Comparison of ENCODE assay signal across 8 mouse cellular contexts in the genomic region with DNA sequence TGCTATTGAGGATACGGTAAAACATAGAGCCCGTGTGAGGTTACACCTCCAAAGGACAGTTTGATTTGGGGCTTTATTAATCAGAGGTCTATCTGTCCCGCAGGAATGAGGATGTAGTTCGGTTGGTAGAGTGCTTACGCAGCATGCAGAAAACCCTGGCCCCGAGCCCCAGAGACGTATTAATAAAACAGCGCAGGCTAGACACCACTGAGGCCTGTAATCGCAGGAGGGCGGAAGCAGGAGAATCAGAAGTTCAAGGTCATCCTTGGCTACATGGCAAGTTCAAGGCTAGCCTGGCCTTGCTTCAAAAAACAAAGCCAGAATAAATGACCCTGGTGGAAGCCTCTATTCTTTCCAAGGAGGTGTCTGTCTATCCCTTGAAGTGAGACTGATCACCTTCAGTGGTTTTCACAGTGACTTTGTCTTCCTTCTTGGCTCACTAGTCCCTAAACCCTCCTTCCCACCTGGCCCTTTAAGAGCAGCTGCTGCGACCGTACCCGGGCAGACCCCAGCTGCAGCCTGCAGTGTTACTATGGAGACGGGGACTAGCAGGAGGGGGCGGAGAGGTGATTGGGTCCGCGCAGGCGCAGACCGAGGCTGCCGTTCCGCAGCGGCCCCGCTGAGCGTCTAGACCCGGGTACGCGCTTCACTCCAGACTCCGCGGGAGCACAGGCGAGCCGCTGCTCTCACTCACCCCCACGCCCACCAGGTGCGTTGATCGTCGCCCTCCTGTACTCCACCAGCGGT. TPM values are rescaled to one million over a fixed set of nuclear protein-coding genes. Genes with fewer than 3 reads are reported as not detected.
DNase-seq lines count a peak whose midpoint lies in the region; ATAC-seq and TF ChIP-seq lines count a peak whose summit lies in the region.

A gene (plus strand): TSS at position 622 of the 747 bp plus-strand sequence.

- no peaks in the 10 kb centered on the region for H3K36me3 ChIP-seq in erythroblast, embryonic 14.5 days (ENCODE audit: control insufficient read depth)
- no peaks in the 10 kb centered on the region for H3K36me3 ChIP-seq in embryonic facial prominence, embryonic 11.5 days (replicated peaks; ENCODE audit: control insufficient read depth, insufficient read depth, low read depth, low read length)
- H3K36me3 ChIP-seq in heart, embryonic 12.5 days = no peaks in the 10 kb centered on the region
- H3K36me3 ChIP-seq in kidney, embryonic 15.5 days = no peaks in the 10 kb centered on the region
- no peaks in the 10 kb centered on the region; the same call in 1 of the 2 replicates for H3K36me3 ChIP-seq in midbrain, postnatal 0 days (ENCODE audit: insufficient read depth, low read length)
- no peaks in the 10 kb centered on the region for H3K36me3 ChIP-seq in stomach, embryonic 14.5 days (ENCODE audit: control insufficient read depth, insufficient read depth, low read length)

- H3K4me3 ChIP-seq in erythroblast, embryonic 14.5 days (replicated peaks) = peak within 1 kb of the TSS; percentile 35
- peak within 1 kb of the TSS; percentile 63 for H3K4me3 ChIP-seq in embryonic facial prominence, embryonic 11.5 days (ENCODE audit: low read depth, low read length)
- H3K4me3 ChIP-seq in heart, embryonic 12.5 days = peak within 1 kb of the TSS; percentile 63
- H3K4me3 ChIP-seq in kidney, embryonic 15.5 days (replicated peaks) = peak within 1 kb of the TSS; percentile 63
- peak within 1 kb of the TSS; percentile 69 for H3K4me3 ChIP-seq in midbrain, postnatal 0 days (ENCODE audit: low read depth, low read length)
- peak within 1 kb of the TSS; percentile 46 for H3K4me3 ChIP-seq in stomach, embryonic 14.5 days (ENCODE audit: low read depth, low read length)

- ATAC-seq in erythroblast, adult 5-6 weeks (replicated peaks; ENCODE audit: low FRiP score, poor library complexity, severe bottlenecking) = no peak
- ATAC-seq in embryonic facial prominence, embryonic 11.5 days (replicated peaks; ENCODE audit: insufficient number of reproducible peaks, low FRiP score, low TSS enrichment, low read depth) = peak; percentile 88
- peak; percentile 70; the same call in 1 of the 2 replicates for ATAC-seq in heart, embryonic 12.5 days (ENCODE audit: insufficient number of reproducible peaks, low FRiP score)
- peak; percentile 88 for ATAC-seq in kidney, embryonic 15.5 days (replicated peaks; ENCODE audit: low FRiP score)
- peak; percentile 86 for ATAC-seq in midbrain, postnatal 0 days (ENCODE audit: low FRiP score)
- peak; percentile 89 for ATAC-seq in stomach, embryonic 14.5 days (ENCODE audit: insufficient number of reproducible peaks, insufficient read depth, low FRiP score, low read depth)

- H3K9me3 ChIP-seq in erythroblast, embryonic 14.5 days (ENCODE audit: control insufficient read depth, low read length) = no peaks in the 10 kb centered on the region; the same call in 1 of the 2 replicates
- no peaks in the 10 kb centered on the region for H3K9me3 ChIP-seq in embryonic facial prominence, embryonic 11.5 days (replicated peaks; ENCODE audit: control insufficient read depth, low read length)
- H3K9me3 ChIP-seq in heart, embryonic 12.5 days (replicated peaks) = no peaks in the 10 kb centered on the region
- H3K9me3 ChIP-seq in kidney, embryonic 15.5 days (replicated peaks) = no peaks in the 10 kb centered on the region
- no peaks in the 10 kb centered on the region for H3K9me3 ChIP-seq in midbrain, postnatal 0 days (ENCODE audit: low read length)
- no peaks in the 10 kb centered on the region for H3K9me3 ChIP-seq in stomach, embryonic 14.5 days (ENCODE audit: control insufficient read depth, low read depth, low read length)

- no peak for TF ChIP-seq CTCF in midbrain, postnatal 0 days (IDR thresholded peaks at IDR 0.05)

- H3K9ac ChIP-seq in embryonic facial prominence, embryonic 11.5 days (replicated peaks; ENCODE audit: low read length) = peak within 1 kb of the TSS; percentile 80
- peak within 1 kb of the TSS; percentile 75 for H3K9ac ChIP-seq in heart, embryonic 12.5 days
- H3K9ac ChIP-seq in kidney, embryonic 15.5 days = peak within 1 kb of the TSS; percentile 65
- H3K9ac ChIP-seq in midbrain, postnatal 0 days (replicated peaks; ENCODE audit: low read length, poor library complexity, severe bottlenecking) = peak within 1 kb of the TSS; percentile 93
- H3K9ac ChIP-seq in stomach, embryonic 14.5 days (replicated peaks; ENCODE audit: low read depth, low read length) = peak within 1 kb of the TSS; percentile 49

- WGBS in embryonic facial prominence, embryonic 11.5 days = 14% methylated on average over 36 of the region's 36 CpGs
- WGBS in heart, embryonic 12.5 days = 16% methylated on average over 36 of the region's 36 CpGs
- 13% methylated on average over 36 of the region's 36 CpGs for WGBS in kidney, embryonic 15.5 days
- WGBS in midbrain, postnatal 0 days = 8% methylated on average over 36 of the region's 36 CpGs
- 13% methylated on average over 36 of the region's 36 CpGs for WGBS in stomach, embryonic 14.5 days

- peak; percentile 95 for DNase-seq in embryonic facial prominence, embryonic 11.5 days (ENCODE audit: low spot score)
- peak; percentile 77 for DNase-seq in liver
- peak; percentile 97 for DNase-seq in midbrain, postnatal 0 days (ENCODE audit: low spot score)

- peak within 1 kb of the TSS; percentile 87 for H3K4me2 ChIP-seq in embryonic facial prominence, embryonic 11.5 days (ENCODE audit: low read depth, low read length)
- H3K4me2 ChIP-seq in heart, embryonic 12.5 days = peak within 1 kb of the TSS; percentile 96
- peak within 1 kb of the TSS; percentile 83 for H3K4me2 ChIP-seq in kidney, embryonic 15.5 days
- peak within 1 kb of the TSS; percentile 93 for H3K4me2 ChIP-seq in midbrain, postnatal 0 days (ENCODE audit: low read depth, low read length, poor library complexity, severe bottlenecking)
- peak within 1 kb of the TSS; percentile 82 for H3K4me2 ChIP-seq in stomach, embryonic 14.5 days (replicated peaks; ENCODE audit: low read depth, low read length)

- peaks cover 72% of the 10 kb centered on the region for H3K27me3 ChIP-seq in erythroblast, embryonic 14.5 days (ENCODE audit: control insufficient read depth)
- peaks cover 41% of the 10 kb centered on the region for H3K27me3 ChIP-seq in embryonic facial prominence, embryonic 11.5 days (ENCODE audit: control insufficient read depth, insufficient read depth, low read length)
- H3K27me3 ChIP-seq in heart, embryonic 12.5 days (replicated peaks) = peaks cover 41% of the 10 kb centered on the region
- peaks cover 44% of the 10 kb centered on the region for H3K27me3 ChIP-seq in kidney, embryonic 15.5 days
- no peaks in the 10 kb centered on the region for H3K27me3 ChIP-seq in midbrain, postnatal 0 days (ENCODE audit: insufficient read depth, low read length)
- peaks cover 20% of the 10 kb centered on the region for H3K27me3 ChIP-seq in stomach, embryonic 14.5 days (ENCODE audit: control insufficient read depth, insufficient read depth, low read length)

- H3K27ac ChIP-seq in embryonic facial prominence, embryonic 11.5 days (replicated peaks; ENCODE audit: low read depth, low read length) = no peak within 1 kb of the TSS
- no peak within 1 kb of the TSS for H3K27ac ChIP-seq in heart, embryonic 12.5 days (ENCODE audit: poor library complexity, severe bottlenecking)
- H3K27ac ChIP-seq in kidney, embryonic 15.5 days = no peak within 1 kb of the TSS
- H3K27ac ChIP-seq in midbrain, postnatal 0 days (ENCODE audit: low read depth, low read length) = peak within 1 kb of the TSS; percentile 93
- H3K27ac ChIP-seq in stomach, embryonic 14.5 days (ENCODE audit: low read length) = peak within 1 kb of the TSS; percentile 36; the same call in 1 of the 2 replicates

- H3K4me1 ChIP-seq in erythroblast, embryonic 14.5 days (ENCODE audit: control insufficient read depth) = peaks cover 2% of the 10 kb centered on the region; the same call in 1 of the 2 replicates
- H3K4me1 ChIP-seq in embryonic facial prominence, embryonic 11.5 days (ENCODE audit: control insufficient read depth, insufficient read depth, low read length) = peaks cover 11% of the 10 kb centered on the region
- H3K4me1 ChIP-seq in heart, embryonic 12.5 days (replicated peaks) = peaks cover 55% of the 10 kb centered on the region
- H3K4me1 ChIP-seq in kidney, embryonic 15.5 days = peaks cover 60% of the 10 kb centered on the region
- peaks cover 34% of the 10 kb centered on the region for H3K4me1 ChIP-seq in midbrain, postnatal 0 days (ENCODE audit: insufficient read depth, low read length)
- peaks cover 52% of the 10 kb centered on the region for H3K4me1 ChIP-seq in stomach, embryonic 14.5 days (ENCODE audit: control insufficient read depth, insufficient read depth, low read length)

RNA-seq across cellular contexts. Expression of the gene that starts here (rescaled TPM):
- 0.02 TPM in 1 of 2 replicates, not detected in the other for polyA plus RNA-seq in erythroblast, embryonic 14.5 days (2012)
- not detected in 2 replicates for total RNA-seq in erythroblast, adult 5-6 weeks (2015; ENCODE audit: low replicate concordance)
- total RNA-seq in erythroblast, adult 5-6 weeks (2017; ENCODE audit: low replicate concordance) = not detected in 2 replicates
- 3.7 and 4.2 TPM in 2 replicates for polyA plus RNA-seq in embryonic facial prominence, embryonic 11.5 days (2014; fragmentation: Nextera tagmentation; extraction: Ambion mirVana)
- 3.5 and 4.2 TPM in 2 replicates for polyA plus RNA-seq in heart, embryonic 12.5 days (2016; fragmentation: Nextera tagmentation; extraction: Ambion mirVana)
- 7.7 and 9.2 TPM in 2 replicates for polyA plus RNA-seq in kidney, embryonic 15.5 days (2015; fragmentation: Nextera tagmentation; extraction: Ambion mirVana)
- 155 and 174 TPM in 2 replicates for total RNA-seq in midbrain, postnatal 0 days (2014; rRNA removed)
- polyA plus RNA-seq in midbrain, postnatal 0 days (2015; fragmentation: Nextera tagmentation; extraction: Ambion mirVana) = 180 and 187 TPM in 2 replicates
- 8.6 and 8.8 TPM in 2 replicates for polyA plus RNA-seq in stomach, embryonic 14.5 days (2014; fragmentation: Nextera tagmentation; extraction: Ambion mirVana)

Comparison
In these comparisons a context has a peak if more than half of its experiments do, and no peak if none do; other contexts are left out.
1. RNA of the gene that starts here (total RNA-seq): 155 to 174 TPM in midbrain, postnatal 0 days; not detected in erythroblast, adult 5-6 weeks; every median in the first group is over 100 times any median in the second.
2. RNA of the gene that starts here (polyA plus RNA-seq): 180 to 187 TPM in midbrain, postnatal 0 days; 7.7 to 9.2 TPM in kidney, embryonic 15.5 days, 8.6 to 8.8 TPM in stomach, embryonic 14.5 days, 3.7 to 4.2 TPM in embryonic facial prominence, embryonic 11.5 days, 3.5 to 4.2 TPM in heart, embryonic 12.5 days and 0.02 TPM in erythroblast, embryonic 14.5 days; every median in the first group is over 10 times any median in the second.
3. H3K27ac ChIP-seq: peak in midbrain, postnatal 0 days (single experiment) and stomach, embryonic 14.5 days (single experiment); none in embryonic facial prominence, embryonic 11.5 days (single experiment), heart, embryonic 12.5 days (single experiment) and kidney, embryonic 15.5 days (single experiment).
4. Peak in every context shown above with its lines, with median percentiles within 50 percentile points of each other: H3K4me3 ChIP-seq, DNase-seq, H3K4me2 ChIP-seq and H3K9ac ChIP-seq.